Mouse (Mus musculus) liver, embryonic 14.5 days (tissue): ENCODE data around the gene Xaf1. TPM values are rescaled to one million over a fixed set of nuclear protein-coding genes. Genes with fewer than 3 reads are reported as not detected.

Experiments
- ATAC-seq: fragments of 200-750 bp; cut with Nextera tagmentation; 2 replicates; pipeline ENCODE4 v1.8.0; 2017; ENCODE audit warnings: moderate number of reproducible peaks, mild to moderate bottlenecking, moderate library complexity; ENCODE audit not compliant: insufficient read depth
- DNase-seq, 3 experiments: peaks; one replicate each; pipeline ENCODE4 v3.0.0-alpha.2; 2012 to 2013; ENCODE audit warnings: low read depth in 3 of 3, low spot score in 3 of 3
- H3K27ac ChIP-seq: fragments of 300-500 bp; sonication (generic); 2 replicates; pipeline ENCODE4 v1.5.1; 2014; ENCODE audit warnings: moderate library complexity, mild to moderate bottlenecking, control low read depth, inconsistent platforms
- H3K27me3 ChIP-seq: fragments of 300-500 bp; sonication (generic); 2 replicates; pipeline ENCODE4 v1.6.1; 2014; ENCODE audit warnings: mild to moderate bottlenecking, low read length, moderate library complexity; ENCODE audit not compliant: control insufficient read depth, insufficient read depth
- H3K36me3 ChIP-seq: fragments of 300-500 bp; sonication (generic); replicated peaks from 2 replicates; pipeline ENCODE4 v1.6.1; 2014; ENCODE audit warnings: low read depth; ENCODE audit not compliant: control insufficient read depth, insufficient read depth
- H3K4me1 ChIP-seq, 2 experiments: fragments of 200-500 bp in 1 of 2; fragments of 300-500 bp in 1 of 2; sonication (generic) in 1 of 2; replicated peaks; 2 replicates each; pipeline ENCODE4 v1.6.1; 2012 to 2014; ENCODE audit warnings: antibody characterized with exemption in 1 of 2, inconsistent platforms in 1 of 2, low read length in 1 of 2; ENCODE audit not compliant: control insufficient read depth in 2 of 2, insufficient read depth in 2 of 2
- H3K4me2 ChIP-seq: fragments of 300-500 bp; sonication (generic); 2 replicates; pipeline ENCODE4 v1.6.1; 2014; ENCODE audit warnings: low read depth, mild to moderate bottlenecking, control low read depth, moderate library complexity
- H3K4me3 ChIP-seq, 2 experiments: fragments of 200-500 bp in 1 of 2; fragments of 300-500 bp in 1 of 2; sonication (generic) in 1 of 2; 2 replicates each; pipeline ENCODE4 v1.5.1; 2012 to 2014; ENCODE audit warnings: low read depth in 2 of 2, low read length in 2 of 2, mild to moderate bottlenecking in 2 of 2, control low read depth in 1 of 2, inconsistent platforms in 1 of 2, moderate library complexity in 1 of 2; ENCODE audit not compliant: insufficient read depth in 1 of 2
- H3K9ac ChIP-seq: fragments of 300-500 bp; sonication (generic); replicated peaks from 2 replicates; pipeline ENCODE4 v1.6.1; 2014; ENCODE audit warnings: mild to moderate bottlenecking, control low read depth, moderate library complexity
- H3K9me3 ChIP-seq: fragments of 300-500 bp; sonication (generic); 2 replicates; pipeline ENCODE4 v1.6.1; 2016; ENCODE audit warnings: low read length, mixed read lengths; ENCODE audit not compliant: control insufficient read depth
- CTCF ChIP-seq: IDR thresholded peaks from 2 replicates; pipeline ENCODE4 v1.5.1; 2016; ENCODE audit warnings: antibody characterized with exemption, low read depth, control low read depth
- EP300 ChIP-seq: IDR thresholded peaks from 2 replicates; pipeline ENCODE4 v1.6.1; 2016; ENCODE audit warnings: antibody characterized with exemption, low read depth
- WGBS: fragments of 180-500 bp; shearing (Covaris S2); extraction: QIAGEN DNeasy Blood & Tissue Kit; methylation state at CpG from one replicate; pipeline ENCODE4 v1.1.7; 2014; ENCODE audit not compliant: insufficient replicate concordance; 5-methylcytosine and 5-hydroxymethylcytosine counted together
- polyA plus RNA-seq, 2 experiments: library from polyadenylated mRNA; depleted of rRNA in 1 of 2; stranded (reverse) in 1 of 2; unstranded in 1 of 2; fragments of >200 nt; fragmentation: Nextera tagmentation in 1 of 2; extraction: Ambion mirVana in 1 of 2; gene quantifications; 2 replicates each; pipeline versions ENCODE4 v1.2.1 to v1.2.3; 2012 to 2014

Xaf1 gene
- polyA plus RNA-seq, 2 experiments: 1.6 to 1.7 TPM

GRCm38 (mm10) chr11:72361385-72362346, 60.2 kb downstream of the Xaf1 start:
- H3K4me2 ChIP-seq: peak overlapping the region; percentile 64
- no peaks in the 10 kb centered on the region for H3K9me3 ChIP-seq
- 11% methylated on average over 42 of the region's 42 CpGs for WGBS
- TF ChIP-seq EP300 (no peak), CTCF (no peak)
- no peaks in the 10 kb centered on the region for H3K36me3 ChIP-seq
- ATAC-seq: no peak
- no peaks in the 10 kb centered on the region for H3K4me1 ChIP-seq
- peak overlapping the region; percentile 34 to 39 for H3K4me3 ChIP-seq
- H3K9ac ChIP-seq: no peak overlapping the region
- DNase-seq: peak in 2 of 3 experiments; percentile 10 to 15
- peaks cover 4% of the 10 kb centered on the region; the same call in 1 of the 2 replicates for H3K27me3 ChIP-seq
- H3K27ac ChIP-seq: no peak overlapping the region

GRCm38 (mm10) chr11:72362347-72362741, 60.9 kb downstream of the Xaf1 start, which contains the start of gene Tekt1:
TSS of gene Tekt1 (minus strand) at chr11:72362442.
- WGBS: 24% methylated on average over 10 of the region's 10 CpGs
- H3K9me3 ChIP-seq: no peaks in the 10 kb centered on the region
- H3K4me2 ChIP-seq: peak within 1 kb of the TSS; percentile 64
- ATAC-seq (no peak), DNase-seq (no peak)
- no peaks in the 10 kb centered on the region for H3K36me3 ChIP-seq
- no peak within 1 kb of the TSS for H3K9ac ChIP-seq
- peaks cover 4% of the 10 kb centered on the region; the same call in 1 of the 2 replicates for H3K27me3 ChIP-seq
- no peak within 1 kb of the TSS for H3K27ac ChIP-seq
- TF ChIP-seq CTCF (no peak), EP300 (no peak)
- H3K4me1 ChIP-seq: no peaks in the 10 kb centered on the region
- H3K4me3 ChIP-seq: peak within 1 kb of the TSS; percentile 34 to 39

Other genes starting within 250 kb of the Xaf1 start
- gene Pitpnm3, start 165.9 kb upstream of the Xaf1 start, polyA plus RNA-seq (2012; rRNA removed): 0.09 and 0.13 TPM in 2 replicates
- gene Pitpnm3, start 165.9 kb upstream of the Xaf1 start, polyA plus RNA-seq (2014; fragmentation: Nextera tagmentation; extraction: Ambion mirVana): 0.01 and 0.11 TPM in 2 replicates
- 0.08 and 0.09 TPM in 2 replicates for gene Gm43951, start 94.8 kb upstream of the Xaf1 start, polyA plus RNA-seq (2012; rRNA removed)
- not detected in 2 replicates for gene Gm43951, start 94.8 kb upstream of the Xaf1 start, polyA plus RNA-seq (2014; fragmentation: Nextera tagmentation; extraction: Ambion mirVana)
- gene 4933427D14Rik, start 94.2 kb upstream of the Xaf1 start, polyA plus RNA-seq (2012; rRNA removed): 1.5 and 2.3 TPM in 2 replicates
- 2.1 and 2.8 TPM in 2 replicates for gene 4933427D14Rik, start 94.2 kb upstream of the Xaf1 start, polyA plus RNA-seq (2014; fragmentation: Nextera tagmentation; extraction: Ambion mirVana)
- 27.3 and 43.5 TPM in 2 replicates for gene Txndc17, start 94.1 kb upstream of the Xaf1 start, polyA plus RNA-seq (2012; rRNA removed)
- gene Txndc17, start 94.1 kb upstream of the Xaf1 start, polyA plus RNA-seq (2014; fragmentation: Nextera tagmentation; extraction: Ambion mirVana): 66.9 and 68.0 TPM in 2 replicates
- gene Med31, start 86.0 kb upstream of the Xaf1 start, polyA plus RNA-seq (2012; rRNA removed): 6.0 and 8.5 TPM in 2 replicates
- gene Med31, start 86.0 kb upstream of the Xaf1 start, polyA plus RNA-seq (2014; fragmentation: Nextera tagmentation; extraction: Ambion mirVana): 13.0 TPM in 2 replicates
- gene Slc13a5, start 34.4 kb upstream of the Xaf1 start, polyA plus RNA-seq (2012; rRNA removed): not detected in 2 replicates
- gene Slc13a5, start 34.4 kb upstream of the Xaf1 start, polyA plus RNA-seq (2014; fragmentation: Nextera tagmentation; extraction: Ambion mirVana): not detected in 2 replicates
- not detected in 2 replicates for gene Fbxo39, start 12.8 kb downstream of the Xaf1 start, polyA plus RNA-seq (2012; rRNA removed)
- gene Fbxo39, start 12.8 kb downstream of the Xaf1 start, polyA plus RNA-seq (2014; fragmentation: Nextera tagmentation; extraction: Ambion mirVana): not detected in 2 replicates
- gene Tekt1, start 60.8 kb downstream of the Xaf1 start, polyA plus RNA-seq (2012; rRNA removed): not detected in 2 replicates
- not detected in 2 replicates for gene Tekt1, start 60.8 kb downstream of the Xaf1 start, polyA plus RNA-seq (2014; fragmentation: Nextera tagmentation; extraction: Ambion mirVana)
- 1.1 and 1.3 TPM in 2 replicates for gene Smtnl2, start 110.1 kb downstream of the Xaf1 start, polyA plus RNA-seq (2012; rRNA removed)
- gene Smtnl2, start 110.1 kb downstream of the Xaf1 start, polyA plus RNA-seq (2014; fragmentation: Nextera tagmentation; extraction: Ambion mirVana): 0.85 and 0.86 TPM in 2 replicates
- 0.10 and 0.18 TPM in 2 replicates for gene Ggt6, start 133.9 kb downstream of the Xaf1 start, polyA plus RNA-seq (2012; rRNA removed)
- 0.25 and 0.38 TPM in 2 replicates for gene Ggt6, start 133.9 kb downstream of the Xaf1 start, polyA plus RNA-seq (2014; fragmentation: Nextera tagmentation; extraction: Ambion mirVana)
- gene Mybbp1a, start 139.7 kb downstream of the Xaf1 start, polyA plus RNA-seq (2012; rRNA removed): 31.0 and 56.3 TPM in 2 replicates
- gene Mybbp1a, start 139.7 kb downstream of the Xaf1 start, polyA plus RNA-seq (2014; fragmentation: Nextera tagmentation; extraction: Ambion mirVana): 65.5 and 72.6 TPM in 2 replicates
- gene Spns2, start 188.3 kb downstream of the Xaf1 start, polyA plus RNA-seq (2012; rRNA removed): 8.6 and 12.9 TPM in 2 replicates
- 3.8 and 6.3 TPM in 2 replicates for gene Spns2, start 188.3 kb downstream of the Xaf1 start, polyA plus RNA-seq (2014; fragmentation: Nextera tagmentation; extraction: Ambion mirVana)
- 1.3 and 1.7 TPM in 2 replicates for gene Spns3, start 248.9 kb downstream of the Xaf1 start, polyA plus RNA-seq (2012; rRNA removed)
- gene Spns3, start 248.9 kb downstream of the Xaf1 start, polyA plus RNA-seq (2014; fragmentation: Nextera tagmentation; extraction: Ambion mirVana): 1.3 TPM in 2 replicates